Mouse (Mus musculus) kidney, postnatal 0 days (tissue): ENCODE results near the gene Klhl25. TPM values are rescaled to one million over a fixed set of nuclear protein-coding genes. Genes with fewer than 3 reads are reported as not detected.
"Not testable (repeated sequence)": the region's sequence is repeated elsewhere in the genome, so short reads cannot be mapped to it uniquely, and the experiment has no call there.

ENCODE experiments used
- ATAC-seq: fragments of 200-750 bp; cut with Nextera tagmentation; replicated peaks from 2 replicates; pipeline ENCODE4 v1.8.0; 2017; ENCODE audit warnings: low read depth, moderate number of reproducible peaks, moderate TSS enrichment, moderate library complexity; ENCODE audit not compliant: low FRiP score
- DNase-seq: peaks from one replicate; pipeline ENCODE4 v3.0.0-alpha.2; 2016; ENCODE audit warnings: low spot score
- H3K27ac ChIP-seq: fragments of 300-500 bp; sonication (generic); 2 replicates; pipeline ENCODE4 v1.5.1; 2014; ENCODE audit warnings: mild to moderate bottlenecking
- H3K27me3 ChIP-seq: fragments of 300-500 bp; sonication (generic); 2 replicates; pipeline ENCODE4 v1.6.1; 2014; ENCODE audit warnings: low read length, mixed read lengths; ENCODE audit not compliant: insufficient read depth
- H3K36me3 ChIP-seq: fragments of 300-500 bp; sonication (generic); 2 replicates; pipeline ENCODE4 v1.6.1; 2014; ENCODE audit warnings: low read length, mixed read lengths; ENCODE audit not compliant: insufficient read depth
- H3K4me1 ChIP-seq: fragments of 300-500 bp; sonication (generic); replicated peaks from 2 replicates; pipeline ENCODE4 v1.6.1; 2014; ENCODE audit warnings: antibody characterized with exemption, low read length, mixed read lengths; ENCODE audit not compliant: insufficient read depth
- H3K4me2 ChIP-seq: fragments of 300-500 bp; sonication (generic); 2 replicates; pipeline ENCODE4 v1.6.1; 2014; ENCODE audit warnings: mild to moderate bottlenecking, low read length, moderate library complexity, mixed read lengths
- H3K4me3 ChIP-seq: fragments of 300-500 bp; sonication (generic); replicated peaks from 2 replicates; pipeline ENCODE4 v1.5.1; 2014; ENCODE audit warnings: low read depth, low read length
- H3K9ac ChIP-seq: fragments of 300-500 bp; sonication (generic); 2 replicates; pipeline ENCODE4 v1.6.1; 2014; ENCODE audit warnings: low read depth, low read length
- H3K9me3 ChIP-seq: fragments of 300-500 bp; sonication (generic); replicated peaks from 2 replicates; pipeline ENCODE4 v1.6.1; 2016; ENCODE audit warnings: low read length, inconsistent platforms, mixed read lengths
- CTCF ChIP-seq: IDR thresholded peaks from 2 replicates; pipeline ENCODE4 v1.5.1; 2016; ENCODE audit warnings: antibody characterized with exemption, low read depth, mild to moderate bottlenecking, moderate library complexity
- WGBS: fragments of 180-500 bp; shearing (Covaris S2); extraction: QIAGEN DNeasy Blood & Tissue Kit; methylation state at CpG from one replicate; pipeline ENCODE4 v1.1.7; 2014; 5-methylcytosine and 5-hydroxymethylcytosine counted together
- polyA plus RNA-seq: library from polyadenylated mRNA; unstranded; fragments of >200 nt; fragmentation: Nextera tagmentation; extraction: Ambion mirVana; gene quantifications from 2 replicates; pipeline ENCODE4 v1.2.1, GENCODE M21; 2015

Gene Klhl25
- polyA plus RNA-seq, 1 experiment from 2014 or later: 10.5 TPM

GRCm38 (mm10) chr7:75859771-75860196 lies 11.7 kb downstream of the Klhl25 start:
- H3K9me3 ChIP-seq: no peaks in the 10 kb centered on the region

DNA sequence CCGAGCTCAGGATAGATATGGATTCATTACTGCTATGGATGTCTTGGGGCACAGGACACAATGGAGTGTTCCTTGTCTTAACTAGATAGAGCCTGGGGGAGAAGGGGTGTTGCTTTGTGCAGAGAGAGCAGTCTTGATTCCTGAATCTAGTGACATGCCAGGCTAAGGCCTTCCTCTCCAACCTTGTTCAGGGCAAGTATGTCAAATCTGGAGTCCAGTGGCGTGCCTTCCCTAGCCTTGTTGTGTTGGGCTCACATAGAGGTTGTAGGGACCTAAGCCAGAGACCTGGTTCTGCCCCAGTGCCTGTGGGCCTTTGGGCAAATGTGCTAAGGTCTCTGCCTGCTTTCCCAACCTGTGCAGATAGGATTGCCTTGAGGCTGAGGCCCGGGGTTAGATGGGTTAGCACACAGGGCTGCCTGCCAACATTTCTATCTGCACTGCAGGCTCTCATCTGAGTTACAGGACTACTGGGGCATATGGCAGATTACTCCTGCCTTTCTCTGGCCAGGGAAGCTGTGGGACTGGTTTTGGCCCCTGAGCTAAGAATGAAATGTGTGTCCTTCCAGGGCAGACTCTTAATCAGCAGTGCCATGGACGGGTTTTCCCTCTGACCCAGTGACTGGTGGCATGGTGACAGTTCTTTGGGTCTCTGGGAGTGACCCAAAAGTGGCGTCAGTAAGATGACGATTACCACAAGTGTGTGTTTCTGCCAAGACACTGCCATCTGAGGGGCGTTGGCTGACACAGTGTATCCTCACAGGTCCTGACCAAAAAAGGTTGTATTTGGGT lies 13.7 kb downstream of the Klhl25 start:
- not testable (repeated sequence) for H3K4me3 ChIP-seq, H3K9ac ChIP-seq, H3K9me3 ChIP-seq, DNase-seq, ATAC-seq, H3K27ac ChIP-seq, H3K27me3 ChIP-seq, H3K4me1 ChIP-seq, H3K4me2 ChIP-seq
- WGBS: 85% methylated on average over 6 of the region's 7 CpGs
- peaks cover 24% of the 10 kb centered on the region for H3K36me3 ChIP-seq

More at GRCm38 (mm10) chr7:75859771-75860196, 11.7 kb downstream of the Klhl25 start:
- peaks cover 6% of the 10 kb centered on the region; the same call in 1 of the 2 replicates for H3K36me3 ChIP-seq
- 82% methylated on average over 9 of the region's 9 CpGs for WGBS
- DNase-seq (no peak), ATAC-seq (no peak)
- H3K27ac ChIP-seq: no peak overlapping the region
- H3K4me2 ChIP-seq: no peak overlapping the region
- H3K4me1 ChIP-seq: peaks cover 10% of the 10 kb centered on the region; the same call in 1 of the 2 replicates
- no peak overlapping the region for H3K4me3 ChIP-seq
- no peaks in the 10 kb centered on the region for H3K27me3 ChIP-seq
- TF ChIP-seq CTCF: no peak
- no peak overlapping the region for H3K9ac ChIP-seq

DNA sequence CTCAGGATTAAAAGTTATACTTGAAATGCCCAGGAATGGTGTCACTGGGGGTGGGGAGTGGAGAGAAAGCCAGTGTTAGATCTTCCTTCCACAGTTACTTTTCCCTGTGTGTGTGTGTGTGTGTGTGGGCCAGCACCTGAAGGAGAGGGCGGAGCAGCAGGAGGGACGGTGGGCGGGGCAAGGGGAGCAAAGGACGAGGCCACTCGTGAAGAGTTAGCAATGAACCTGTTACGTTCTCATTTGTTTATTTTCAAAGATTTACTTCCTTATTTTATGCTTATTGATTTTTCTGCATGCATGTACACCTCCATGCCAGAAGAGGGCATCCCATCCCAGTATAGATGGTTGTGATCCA lies 14.3 kb downstream of the Klhl25 start:
- 90% methylated on average over 6 of the region's 6 CpGs for WGBS
- not testable (repeated sequence) for H3K9me3 ChIP-seq, H3K27me3 ChIP-seq, H3K4me3 ChIP-seq, H3K4me2 ChIP-seq, H3K4me1 ChIP-seq, DNase-seq, H3K9ac ChIP-seq, ATAC-seq, H3K27ac ChIP-seq
- peaks cover 30% of the 10 kb centered on the region for H3K36me3 ChIP-seq

GRCm38 (mm10) chr7:75863248-75863911 lies 15.3 kb downstream of the Klhl25 start:
- not testable (repeated sequence) for H3K4me2 ChIP-seq, H3K27ac ChIP-seq, ATAC-seq, H3K4me3 ChIP-seq, H3K9me3 ChIP-seq, H3K9ac ChIP-seq, H3K27me3 ChIP-seq, DNase-seq, H3K4me1 ChIP-seq
- peaks cover 30% of the 10 kb centered on the region for H3K36me3 ChIP-seq
- 86% methylated on average over 5 of the region's 5 CpGs for WGBS

- H3K27ac ChIP-seq: no peak overlapping the region
- no peaks in the 10 kb centered on the region for H3K4me1 ChIP-seq
- no peak overlapping the region for H3K9ac ChIP-seq
- ATAC-seq: no peak
- no peaks in the 10 kb centered on the region for H3K9me3 ChIP-seq
- no peak overlapping the region for H3K4me3 ChIP-seq
- no peak for DNase-seq
- TF ChIP-seq CTCF: no peak
- H3K36me3 ChIP-seq: peaks cover 30% of the 10 kb centered on the region
- WGBS: 97% methylated on average over 6 of the region's 6 CpGs
- no peak overlapping the region for H3K4me2 ChIP-seq
- H3K27me3 ChIP-seq: no peaks in the 10 kb centered on the region
Measured at GRCm38 (mm10) chr7:75865026-75865425, 16.9 kb downstream of the Klhl25 start.

GRCm38 (mm10) chr7:75866557-75866956 lies 18.4 kb downstream of the Klhl25 start:
- H3K9me3 ChIP-seq: no peaks in the 10 kb centered on the region
- H3K36me3 ChIP-seq: peaks cover 30% of the 10 kb centered on the region
- DNase-seq: no peak
- no peak overlapping the region for H3K27ac ChIP-seq
- no peaks in the 10 kb centered on the region for H3K27me3 ChIP-seq
- TF ChIP-seq CTCF: no peak
- H3K4me2 ChIP-seq: no peak overlapping the region
- H3K4me1 ChIP-seq: no peaks in the 10 kb centered on the region
- no peak overlapping the region for H3K4me3 ChIP-seq
- ATAC-seq: no peak
- 92% methylated on average over 13 of the region's 13 CpGs for WGBS
- H3K9ac ChIP-seq: no peak overlapping the region
